Mouse (Mus musculus) cerebellum, adult 9-10 months (tissue): ENCODE results near the gene Olfr559.

Experiments used
- DNase-seq: peaks from one replicate; pipeline ENCODE4 v3.0.0; 2022

The Olfr559 gene

GRCm38 (mm10) chr7:102727391-102727790 is at the start of gene Olfr559:
Olfr559 (minus strand) TSS chr7:102727491.
- no peak for DNase-seq

DNA sequence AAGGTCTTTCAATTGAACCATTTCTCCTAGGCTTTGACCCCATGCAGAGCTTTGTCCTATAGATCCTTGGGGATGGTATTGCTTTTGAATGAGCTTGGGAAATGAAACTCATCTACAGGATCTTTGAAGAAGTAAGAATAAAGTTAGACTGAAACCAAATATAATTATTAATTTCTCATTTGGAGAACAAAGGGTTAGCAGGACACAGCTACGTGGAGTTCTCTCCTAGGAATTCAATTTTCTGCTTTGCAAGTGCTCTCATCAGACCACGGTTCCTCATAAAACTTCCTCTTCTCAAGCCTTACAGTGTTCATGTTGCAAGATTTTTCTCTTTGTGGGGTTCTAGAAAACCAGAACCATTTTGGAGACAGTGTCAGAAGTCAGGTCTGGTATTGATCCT is 43.6 kb upstream of the Olfr559 start, which contains the start of gene Olfr561:
Olfr561 (plus strand) TSS at position 301 of the 400 bp plus-strand sequence.
- DNase-seq: no peak

- DNase-seq: no peak
Observed at GRCm38 (mm10) chr7:102759266-102759665, 32.0 kb upstream of the Olfr559 start, which contains the start of the genes Olfr560 and Olfr78. Olfr560 (minus strand) TSS chr7:102759366. Olfr78 (minus strand) TSS chr7:102759471.

- peak; percentile 0 for DNase-seq
Observed at GRCm38 (mm10) chr7:102752086-102752485, 24.8 kb upstream of the Olfr559 start.

GRCm38 (mm10) chr7:102737705-102738104 is 10.4 kb upstream of the Olfr559 start:
- no peak for DNase-seq

GRCm38 (mm10) chr7:102733793-102734192 is 6.5 kb upstream of the Olfr559 start:
- no peak for DNase-seq

DNA sequence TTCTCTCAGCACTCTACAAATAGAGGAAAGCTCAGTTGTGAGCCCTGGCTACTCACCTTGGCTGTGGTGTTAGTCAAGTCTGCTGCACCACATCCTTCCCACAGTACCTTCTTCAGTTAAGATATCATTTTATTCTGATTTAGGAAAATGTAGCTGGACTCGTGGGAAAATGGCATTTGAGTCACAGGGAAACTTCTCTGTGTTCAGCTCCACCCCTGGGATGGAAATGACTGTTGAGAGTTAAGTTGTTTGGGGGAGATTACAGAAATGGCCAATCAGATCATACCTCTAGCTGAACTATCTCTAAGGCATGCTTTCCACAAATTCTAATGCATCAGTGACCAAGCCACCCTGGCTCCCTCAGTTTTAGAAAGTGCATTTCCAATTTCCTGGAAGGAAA is 8.3 kb downstream of the Olfr559 start, which contains the start of gene Olfr33:
Olfr33 (minus strand) TSS at position 101 of the 400 bp plus-strand sequence.
- DNase-seq: no peak

- no peak for DNase-seq
Observed at GRCm38 (mm10) chr7:102701915-102702314, 25.4 kb downstream of the Olfr559 start, which contains the start of gene Olfr558. Olfr558 (plus strand) TSS chr7:102702215.

DNA sequence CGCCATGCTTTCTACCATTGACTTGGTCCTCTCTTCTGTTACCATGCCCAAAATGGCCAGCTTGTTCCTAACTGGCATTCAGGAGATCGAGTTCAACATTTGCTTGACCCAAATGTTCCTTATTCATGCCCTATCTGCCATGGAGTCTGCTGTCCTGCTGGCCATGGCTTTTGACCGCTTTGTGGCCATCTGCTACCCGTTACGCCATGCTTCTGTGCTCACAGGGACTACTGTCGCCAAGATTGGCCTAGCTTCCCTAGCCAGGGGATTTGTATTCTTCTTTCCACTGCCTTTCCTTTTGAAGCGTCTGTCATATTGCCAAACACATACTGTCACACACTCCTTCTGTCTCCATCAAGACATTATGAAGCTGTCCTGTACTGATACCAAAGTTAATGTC is 28.8 kb downstream of the Olfr559 start:
- DNase-seq: peak; percentile 39

DNA sequence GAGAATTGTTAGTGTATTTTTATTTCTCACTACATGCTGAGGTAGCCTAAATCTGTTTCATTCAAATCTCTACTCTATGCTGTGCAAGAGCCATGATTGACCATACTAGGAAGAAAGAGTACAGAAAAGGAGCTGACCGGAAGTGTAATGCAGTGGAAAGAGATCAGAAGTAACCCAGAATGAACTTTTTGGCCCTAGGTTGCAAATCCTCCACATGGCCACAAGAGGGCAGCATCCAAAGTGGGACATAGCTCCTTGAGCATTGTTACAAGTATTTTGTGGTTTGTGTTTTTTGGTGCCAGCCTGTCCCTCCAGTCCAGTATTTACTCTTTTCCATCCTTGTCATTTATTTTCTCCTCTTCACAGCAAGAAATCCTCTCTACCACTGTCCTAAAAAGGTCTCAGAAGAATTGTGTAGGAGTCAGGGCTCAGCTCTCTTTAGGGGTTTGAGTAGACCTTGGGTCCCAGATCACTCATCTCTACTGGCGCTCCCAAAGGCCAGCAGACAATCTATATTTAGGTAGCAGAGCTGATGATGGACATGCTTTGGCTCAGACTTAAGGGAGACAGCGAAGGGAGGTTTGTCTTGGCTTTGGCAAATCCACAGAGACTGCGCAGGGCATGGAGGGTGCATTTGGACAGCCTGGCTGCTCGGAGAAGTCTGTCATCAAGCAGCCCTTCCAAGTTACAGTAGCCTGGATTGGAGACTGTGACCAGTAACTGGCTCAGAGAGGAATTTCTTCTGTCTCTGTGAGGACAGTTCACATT is 31.7 kb downstream of the Olfr559 start, which contains the start of gene Olfr557:
Olfr557 (plus strand) TSS at position 553 of the 768 bp plus-strand sequence.
- DNase-seq: no peak

DNA sequence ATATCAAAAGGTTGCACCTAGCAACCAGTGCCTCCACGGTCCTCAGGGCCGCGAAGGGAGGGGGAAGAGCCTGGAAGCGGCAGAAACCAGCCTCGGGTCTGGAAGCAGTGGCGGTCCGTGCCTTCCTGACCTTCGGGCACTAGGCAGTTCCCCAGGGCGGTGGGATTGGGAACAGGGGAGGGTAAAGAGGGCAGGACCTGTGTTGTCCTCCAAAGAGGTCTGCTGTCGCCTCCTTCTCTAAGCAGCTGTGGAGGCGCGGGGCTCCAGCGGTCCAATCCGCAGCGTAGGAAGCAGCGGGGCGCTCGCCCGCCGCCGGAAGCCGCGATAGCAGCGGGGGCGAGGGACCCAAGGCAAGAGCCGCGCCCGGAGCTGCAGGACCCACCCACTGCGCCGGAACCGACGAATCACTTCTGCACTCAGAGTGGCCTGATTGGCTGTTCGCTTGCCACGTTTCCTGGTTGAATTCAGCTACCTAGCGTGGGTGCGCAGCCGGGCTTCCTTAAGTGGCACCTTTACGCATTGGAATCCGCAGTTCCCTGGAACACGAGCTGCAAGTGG is 40.3 kb downstream of the Olfr559 start, which contains the start of gene Trim68:
Trim68 (minus strand) TSS at position 384 of the 558 bp plus-strand sequence.
- peak; percentile 51 for DNase-seq

DNA sequence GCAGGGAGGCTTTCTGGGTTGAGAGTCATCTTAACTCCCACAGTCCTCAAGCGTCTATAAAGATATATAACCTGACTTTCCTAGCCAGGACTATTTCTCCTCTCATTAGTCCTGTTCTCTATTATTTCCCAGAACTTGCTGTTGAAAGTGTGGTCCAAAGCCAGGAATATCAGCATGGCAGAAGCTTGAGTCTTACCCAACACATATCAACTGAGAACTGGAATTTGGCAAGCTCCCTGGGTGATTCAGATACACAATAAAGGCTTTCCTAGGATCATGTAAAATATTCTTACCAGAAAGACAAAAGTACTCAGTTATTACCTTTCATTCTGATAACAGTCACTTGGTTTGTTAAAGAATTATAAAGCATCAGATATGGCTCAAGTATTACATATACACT is 45.4 kb downstream of the Olfr559 start:
- no peak for DNase-seq

DNA sequence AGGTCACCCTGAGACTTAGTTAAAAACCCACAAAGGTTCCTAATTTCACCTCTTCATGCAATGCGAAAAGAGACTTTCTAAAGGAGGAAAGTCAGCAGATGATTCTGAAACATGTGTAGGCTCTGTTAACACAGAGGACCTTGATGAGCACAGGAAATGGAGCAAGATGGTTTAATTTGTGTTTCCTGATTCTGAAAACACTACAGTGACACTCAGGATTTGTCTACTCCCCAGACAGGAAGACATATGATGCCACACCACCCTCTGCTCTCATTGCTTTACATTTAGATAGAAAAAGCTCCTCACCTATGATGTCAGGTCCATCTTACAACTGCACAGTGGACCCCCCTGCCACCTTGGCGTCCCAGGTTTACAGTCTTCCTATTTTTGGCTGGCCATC is 51.1 kb downstream of the Olfr559 start:
- no peak for DNase-seq
